Mouse (Mus musculus) testis, adult 2 months (tissue): ENCODE results near the gene Szt2. TPM values are rescaled to one million over a fixed set of nuclear protein-coding genes. Genes with fewer than 3 reads are reported as not detected.

Source experiments
- H3K27ac ChIP-seq: fragments of 200-500 bp; 2 replicates; pipeline ENCODE4 v1.5.1; 2012; ENCODE audit warnings: low read depth, low read length; ENCODE audit not compliant: control insufficient read depth, insufficient read depth
- H3K27me3 ChIP-seq: fragments of 200-500 bp; 2 replicates; pipeline ENCODE4 v1.6.1; 2012; ENCODE audit warnings: mild to moderate bottlenecking, low read length, moderate library complexity; ENCODE audit not compliant: control insufficient read depth, insufficient read depth
- H3K36me3 ChIP-seq: fragments of 200-500 bp; 2 replicates; pipeline ENCODE4 v1.6.1; 2012; ENCODE audit warnings: mild to moderate bottlenecking, low read length; ENCODE audit not compliant: control insufficient read depth, insufficient read depth
- H3K4me1 ChIP-seq: fragments of 200-500 bp; 2 replicates; pipeline ENCODE4 v1.6.1; 2012; ENCODE audit warnings: low read length; ENCODE audit not compliant: control insufficient read depth, insufficient read depth
- H3K4me3 ChIP-seq: fragments of 200-500 bp; 2 replicates; pipeline ENCODE4 v1.5.1; 2012; ENCODE audit warnings: low read depth, mild to moderate bottlenecking, low read length, moderate library complexity, mixed read lengths; ENCODE audit not compliant: control insufficient read depth
- CTCF ChIP-seq: fragments of 200-500 bp; IDR thresholded peaks from 2 replicates; pipeline ENCODE4 v1.5.1; 2012; ENCODE audit warnings: low read depth, mild to moderate bottlenecking, inconsistent platforms, low read length, moderate library complexity; ENCODE audit not compliant: control insufficient read depth, insufficient read depth, insufficient replicate concordance
- POLR2A ChIP-seq: fragments of 200-500 bp; IDR thresholded peaks from 2 replicates; pipeline ENCODE4 v1.6.1; 2012; ENCODE audit warnings: low read depth, mild to moderate bottlenecking, inconsistent platforms, low read length, moderate library complexity; ENCODE audit not compliant: control insufficient read depth
- polyA plus RNA-seq: library from polyadenylated mRNA; depleted of rRNA; stranded (reverse); fragments of >200 nt; gene quantifications from 2 replicates; pipeline ENCODE4 v1.2.3, GENCODE M21; 2012

Gene Szt2
- polyA plus RNA-seq, 1 experiment, result 14.2 TPM

DNA sequence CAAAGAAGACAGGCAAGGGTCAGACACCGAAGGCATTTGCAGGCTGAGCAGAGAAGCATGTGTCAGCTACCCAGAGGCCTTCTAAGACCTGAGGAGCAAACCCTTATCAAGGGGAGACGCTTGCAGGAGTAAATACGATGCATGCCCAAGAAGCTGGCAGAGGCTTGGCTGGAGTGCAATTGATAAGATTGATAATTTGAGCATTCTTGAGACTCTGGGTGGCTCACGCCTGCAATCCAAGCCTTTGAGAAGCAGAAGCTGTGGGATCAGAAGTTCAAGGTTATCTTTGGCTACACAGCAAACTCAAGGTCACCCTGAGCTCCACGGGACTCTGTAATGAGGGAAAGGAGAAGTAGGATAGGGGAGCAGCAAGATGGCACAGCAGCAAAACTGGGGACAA lies 7.2 kb downstream of the Szt2 start:
- TF ChIP-seq POLR2A (no peak), CTCF (no peak)
- no peaks in the 10 kb centered on the region for H3K4me1 ChIP-seq
- no peak overlapping the region; the same call in 1 of the 2 replicates for H3K27ac ChIP-seq
- peak overlapping the region; percentile 80 for H3K4me3 ChIP-seq
- H3K27me3 ChIP-seq, result no peaks in the 10 kb centered on the region
- H3K36me3 ChIP-seq, result peaks cover 3% of the 10 kb centered on the region

DNA sequence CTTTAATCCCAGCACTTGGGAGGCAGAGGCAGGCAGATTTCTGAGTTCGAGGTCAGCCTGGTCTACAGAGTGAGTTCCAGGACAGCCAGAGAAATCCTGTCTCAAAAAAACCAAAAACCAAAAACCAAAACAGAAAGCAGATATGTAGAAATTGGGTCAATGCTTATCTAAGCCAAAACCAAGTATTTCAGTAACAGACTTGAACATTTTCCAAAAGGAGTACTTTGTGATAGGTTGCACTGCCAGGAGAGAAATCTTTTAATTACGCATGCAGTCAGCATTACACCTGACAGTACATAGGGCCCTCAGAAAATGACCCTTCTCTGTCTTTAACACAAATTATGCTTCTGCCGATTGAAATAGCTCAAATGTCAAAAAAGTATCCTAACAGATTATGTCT lies 7.7 kb downstream of the Szt2 start:
- Histone ChIP-seq H3K27me3 (no peaks in the 10 kb centered on the region), H3K27ac (no peak overlapping the region), H3K4me3 (no peak overlapping the region), H3K4me1 (no peaks in the 10 kb centered on the region), H3K36me3 (peaks cover 3% of the 10 kb centered on the region)
- TF ChIP-seq CTCF, result no peak
- TF ChIP-seq POLR2A, result no peak

DNA sequence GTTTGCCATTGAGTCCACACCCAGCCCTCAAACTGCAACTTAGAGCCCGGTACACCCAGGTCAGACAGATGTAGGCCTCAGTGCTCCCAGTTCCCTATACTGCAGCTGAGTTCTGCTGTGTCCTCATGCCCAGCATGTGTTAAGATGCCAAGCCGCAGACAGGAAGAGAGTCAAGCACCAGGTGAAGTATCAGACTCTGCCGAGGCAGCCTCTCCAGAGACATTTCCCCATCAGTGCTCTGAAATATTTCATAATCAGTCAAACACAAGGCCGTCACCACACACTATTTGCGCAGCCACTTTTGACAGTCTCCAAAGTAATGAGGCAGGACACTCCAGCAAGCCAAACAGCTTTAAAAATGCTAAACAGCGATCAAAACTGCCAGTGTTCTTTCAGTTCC lies 10.7 kb downstream of the Szt2 start:
- TF ChIP-seq CTCF (no peak), POLR2A (no peak)
- Histone ChIP-seq H3K4me1 (peaks cover under 1% of the 10 kb centered on the region; the same call in 1 of the 2 replicates), H3K27ac (no peak overlapping the region), H3K27me3 (no peaks in the 10 kb centered on the region), H3K4me3 (no peak overlapping the region), H3K36me3 (peaks cover 3% of the 10 kb centered on the region)

DNA sequence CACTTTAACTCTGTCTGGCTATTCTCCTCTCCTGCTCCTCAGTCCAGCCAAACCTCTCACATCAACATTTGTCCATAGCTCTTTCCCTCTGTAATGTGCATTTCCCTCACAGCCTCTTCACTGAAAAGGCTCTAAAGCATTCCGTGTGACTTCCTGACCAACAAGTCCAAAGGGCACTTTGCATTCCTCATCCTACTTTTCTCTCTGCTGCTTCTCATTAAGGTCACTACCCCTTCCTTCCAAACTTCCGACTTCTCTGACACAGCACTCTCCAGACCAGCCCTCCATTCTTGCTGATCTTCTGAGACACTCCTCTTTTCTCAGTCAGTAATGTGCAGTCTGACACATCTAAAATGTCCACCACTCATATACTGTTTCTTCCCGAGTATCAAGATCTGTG lies 12.6 kb downstream of the Szt2 start:
- peaks cover 5% of the 10 kb centered on the region for H3K4me1 ChIP-seq
- TF ChIP-seq POLR2A, result no peak
- no peak for TF ChIP-seq CTCF
- H3K27me3 ChIP-seq, result no peaks in the 10 kb centered on the region
- no peak overlapping the region for H3K4me3 ChIP-seq
- no peak overlapping the region for H3K27ac ChIP-seq
- H3K36me3 ChIP-seq, result peaks cover 2% of the 10 kb centered on the region

DNA sequence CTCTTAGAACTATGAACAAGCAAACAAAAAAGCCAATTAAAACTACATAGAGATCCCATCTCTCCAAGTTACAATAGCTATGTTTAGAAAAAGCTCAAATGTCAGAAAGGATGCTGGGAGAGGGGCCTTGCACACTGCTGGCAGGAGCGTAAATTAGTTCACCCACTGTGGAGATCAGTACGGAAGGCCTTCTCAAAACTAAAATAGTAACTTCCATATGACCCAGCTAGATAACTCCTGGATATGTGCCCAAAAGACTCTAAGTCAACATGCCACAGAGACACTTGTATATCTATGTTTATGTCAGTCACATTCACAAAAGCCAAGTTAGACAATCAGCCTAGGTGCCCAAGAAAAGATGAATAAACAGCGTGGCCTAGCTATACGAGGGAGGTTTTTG lies 13.8 kb downstream of the Szt2 start:
- TF ChIP-seq CTCF (no peak), POLR2A (no peak)
- Histone ChIP-seq H3K36me3 (no peaks in the 10 kb centered on the region; the same call in none of the 2 replicates), H3K4me1 (peaks cover 5% of the 10 kb centered on the region), H3K4me3 (no peak overlapping the region), H3K27ac (no peak overlapping the region), H3K27me3 (no peaks in the 10 kb centered on the region)

DNA sequence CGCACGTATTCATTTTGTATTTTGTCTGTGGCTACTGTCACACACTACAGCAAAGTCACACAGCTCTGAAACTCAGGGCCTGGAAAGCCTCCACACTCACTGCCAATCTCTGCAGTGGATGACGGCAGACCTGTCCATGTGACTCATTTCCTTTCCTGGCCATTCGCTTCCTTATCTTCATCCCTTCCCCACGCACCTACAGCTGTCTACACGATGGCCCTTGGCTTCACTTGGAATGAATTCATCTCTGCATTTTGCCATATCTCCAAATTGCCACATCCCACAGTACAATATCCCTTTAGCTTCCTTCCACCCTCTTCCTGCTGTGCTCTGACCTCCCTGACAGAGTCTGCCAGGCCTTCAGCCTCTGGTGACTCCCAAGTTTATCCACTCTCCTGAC lies 14.6 kb downstream of the Szt2 start:
- TF ChIP-seq POLR2A, result no peak
- no peak for TF ChIP-seq CTCF
- H3K36me3 ChIP-seq, result no peaks in the 10 kb centered on the region; the same call in none of the 2 replicates
- no peak overlapping the region for H3K27ac ChIP-seq
- H3K4me1 ChIP-seq, result peaks cover 5% of the 10 kb centered on the region
- no peak overlapping the region for H3K4me3 ChIP-seq
- H3K27me3 ChIP-seq, result no peaks in the 10 kb centered on the region

DNA sequence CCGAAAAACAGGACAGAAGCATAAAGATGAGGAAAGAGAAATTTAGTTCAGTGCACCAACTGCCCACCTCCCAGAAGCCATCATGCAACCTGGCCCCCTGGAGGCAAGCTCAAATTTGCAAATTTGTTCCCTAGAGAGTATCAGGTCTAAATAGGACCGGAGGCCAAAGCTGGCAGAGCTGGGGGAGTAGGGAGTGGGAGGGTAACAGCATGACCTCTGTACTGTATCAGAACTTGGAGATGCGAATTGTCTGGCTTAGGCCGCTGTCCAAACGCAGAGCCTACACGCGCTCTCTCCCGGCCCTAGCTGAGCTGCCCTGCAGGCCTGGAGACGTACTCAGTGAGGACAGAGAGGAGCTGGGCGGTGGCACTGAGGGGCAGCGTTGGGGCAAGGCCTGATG lies 18.9 kb downstream of the Szt2 start:
- no peak overlapping the region for H3K4me3 ChIP-seq
- peaks cover 5% of the 10 kb centered on the region for H3K4me1 ChIP-seq
- no peaks in the 10 kb centered on the region for H3K27me3 ChIP-seq
- TF ChIP-seq CTCF (no peak), POLR2A (no peak)
- H3K36me3 ChIP-seq, result no peaks in the 10 kb centered on the region; the same call in none of the 2 replicates
- H3K27ac ChIP-seq, result no peak overlapping the region

DNA sequence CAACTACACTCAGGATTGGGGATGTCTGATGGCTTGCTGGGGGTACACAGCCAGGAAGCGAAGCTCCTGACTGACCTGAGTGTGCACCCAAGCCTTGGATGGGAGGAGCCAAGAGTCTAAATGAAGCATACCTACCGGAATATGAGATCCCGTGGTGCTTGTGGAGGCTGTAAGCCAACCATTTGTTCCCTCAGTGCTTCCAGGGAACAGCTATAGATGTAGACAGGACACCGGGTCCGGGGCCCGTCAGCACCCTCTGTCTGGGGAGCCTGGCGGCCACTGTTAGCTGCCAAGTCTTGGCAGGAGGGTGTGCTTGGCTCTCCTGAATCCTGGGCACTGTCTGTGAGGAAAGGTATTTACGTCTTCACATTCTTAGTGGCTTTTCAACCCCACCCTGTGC lies 21.8 kb downstream of the Szt2 start:
- TF ChIP-seq CTCF (no peak), POLR2A (no peak)
- Histone ChIP-seq H3K4me3 (no peak overlapping the region), H3K27ac (no peak overlapping the region), H3K27me3 (no peaks in the 10 kb centered on the region), H3K4me1 (no peaks in the 10 kb centered on the region), H3K36me3 (no peaks in the 10 kb centered on the region; the same call in none of the 2 replicates)
